Comparison of ENCODE assay signal across 9 mouse cellular contexts in the genomic region with DNA sequence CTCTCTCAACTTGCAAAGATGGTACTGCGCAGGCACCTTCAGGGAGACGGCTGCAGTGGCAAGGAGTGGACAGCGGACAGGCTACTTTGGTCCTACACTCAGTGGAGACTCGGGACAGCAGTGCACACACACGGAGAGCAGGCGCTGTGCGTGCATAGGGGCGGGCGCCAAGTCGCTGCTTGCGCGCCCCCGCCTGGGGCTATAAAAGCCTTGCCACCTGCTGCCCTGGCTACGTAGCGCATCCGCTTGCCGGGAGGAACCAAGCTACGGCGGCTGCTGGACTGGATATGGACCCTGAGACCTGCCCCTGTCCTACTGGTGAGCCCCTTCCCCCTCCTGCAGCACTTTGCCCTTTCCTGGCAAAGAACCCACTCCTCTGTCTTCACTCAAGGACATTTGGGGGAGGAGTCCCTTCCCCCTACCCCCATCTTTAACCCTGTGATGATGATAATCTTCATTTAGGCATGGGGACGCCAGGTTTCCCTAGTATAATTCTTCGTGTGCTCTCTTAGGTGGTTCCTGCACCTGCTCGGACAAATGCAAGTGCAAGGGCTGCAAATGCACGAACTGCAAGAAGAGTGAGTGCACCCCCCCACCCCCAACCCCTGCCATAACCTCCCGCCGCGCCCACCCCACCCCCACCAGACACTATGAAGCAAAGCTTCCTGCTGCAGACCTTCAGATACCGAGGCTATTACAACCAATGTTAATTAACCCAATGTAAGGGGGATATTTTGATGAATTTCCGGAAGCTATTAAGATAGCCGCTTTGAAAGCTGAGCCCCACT. TPM values are rescaled to one million over a fixed set of nuclear protein-coding genes. Genes with fewer than 3 reads are reported as not detected.
DNase-seq lines count a peak whose midpoint lies in the region; ATAC-seq and TF ChIP-seq lines count a peak whose summit lies in the region.
"Had no signal": no experiment of that assay in that cellular context is flagged by ENCODE, and none has a peak within 500 bp of the region (broad histone marks: within the 10 kb centered on the region; RNA-seq: fewer than 3 reads in every experiment).

A gene (plus strand): TSS at position 95 of the 788 bp plus-strand sequence.

- H3K27ac ChIP-seq in thymus, adult 2 months (ENCODE audit: control insufficient read depth, insufficient read depth, low read length), result no peak within 1 kb of the TSS
- no peak within 1 kb of the TSS for H3K27ac ChIP-seq in embryonic facial prominence, embryonic 12.5 days
- H3K27ac ChIP-seq in heart, embryonic 10.5 days, result peak within 1 kb of the TSS; percentile 1; the same call in 1 of the 2 replicates
- H3K27ac ChIP-seq in kidney, postnatal 0 days, result no peak within 1 kb of the TSS

- H3K4me1 ChIP-seq in thymus, adult 2 months (replicated peaks; ENCODE audit: control insufficient read depth, insufficient read depth, low read length), result peaks cover 3% of the 10 kb centered on the region; the same call in 1 of the 2 replicates
- peaks cover 14% of the 10 kb centered on the region for H3K4me1 ChIP-seq in embryonic facial prominence, embryonic 12.5 days
- peaks cover 35% of the 10 kb centered on the region for H3K4me1 ChIP-seq in heart, embryonic 10.5 days
- peaks cover 6% of the 10 kb centered on the region; the same call in 1 of the 2 replicates for H3K4me1 ChIP-seq in kidney, postnatal 0 days (replicated peaks; ENCODE audit: insufficient read depth, low read length)

- no peaks in the 10 kb centered on the region for H3K36me3 ChIP-seq in thymus, adult 2 months (ENCODE audit: control insufficient read depth, insufficient read depth, low read length)
- H3K36me3 ChIP-seq in embryonic facial prominence, embryonic 12.5 days, result no peaks in the 10 kb centered on the region
- H3K36me3 ChIP-seq in heart, embryonic 10.5 days, result no peaks in the 10 kb centered on the region
- no peaks in the 10 kb centered on the region for H3K36me3 ChIP-seq in kidney, postnatal 0 days (ENCODE audit: insufficient read depth, low read length)

- no peak for TF ChIP-seq CTCF in thymus, adult 2 months (IDR thresholded peaks at IDR 0.05; ENCODE audit: borderline replicate concordance, control insufficient read depth, extremely low read depth, insufficient read depth, low read length, poor library complexity)
- TF ChIP-seq CTCF in kidney, postnatal 0 days (IDR thresholded peaks at IDR 0.05; ENCODE audit: low read depth), result peak; percentile 38

- H3K9ac ChIP-seq in embryonic facial prominence, embryonic 12.5 days, result peak within 1 kb of the TSS; percentile 15; the same call in 1 of the 2 replicates
- no peak within 1 kb of the TSS for H3K9ac ChIP-seq in kidney, postnatal 0 days (ENCODE audit: low read depth, low read length)

- ATAC-seq in embryonic facial prominence, embryonic 12.5 days (ENCODE audit: insufficient number of reproducible peaks, insufficient read depth, low FRiP score, low TSS enrichment), result 0 out of 2 replicates have a peak, but pooled peaks have one; percentile 50
- ATAC-seq in kidney, postnatal 0 days (replicated peaks; ENCODE audit: low FRiP score, low read depth), result peak; percentile 81

- WGBS in thymus, adult 2 months, result 5% methylated on average over 29 of the region's 29 CpGs
- 2% methylated on average over 29 of the region's 29 CpGs for WGBS in embryonic facial prominence, embryonic 12.5 days
- 3% methylated on average over 29 of the region's 29 CpGs for WGBS in heart, embryonic 10.5 days
- 2% methylated on average over 29 of the region's 29 CpGs for WGBS in kidney, postnatal 0 days

- H3K4me2 ChIP-seq in embryonic facial prominence, embryonic 12.5 days (replicated peaks), result peak within 1 kb of the TSS; percentile 57
- H3K4me2 ChIP-seq in kidney, postnatal 0 days (ENCODE audit: low read length), result peak within 1 kb of the TSS; percentile 53

- peaks cover 3% of the 10 kb centered on the region; the same call in 1 of the 2 replicates for H3K27me3 ChIP-seq in thymus, adult 2 months (ENCODE audit: control insufficient read depth, insufficient read depth, low read length)
- H3K27me3 ChIP-seq in embryonic facial prominence, embryonic 12.5 days, result peaks cover 34% of the 10 kb centered on the region
- peaks cover 35% of the 10 kb centered on the region for H3K27me3 ChIP-seq in heart, embryonic 10.5 days (ENCODE audit: insufficient read depth, poor library complexity, severe bottlenecking)
- no peaks in the 10 kb centered on the region for H3K27me3 ChIP-seq in kidney, postnatal 0 days (ENCODE audit: insufficient read depth, low read length)

- H3K9me3 ChIP-seq in embryonic facial prominence, embryonic 12.5 days, result no peaks in the 10 kb centered on the region
- H3K9me3 ChIP-seq in heart, embryonic 10.5 days, result no peaks in the 10 kb centered on the region
- H3K9me3 ChIP-seq in kidney, postnatal 0 days (replicated peaks; ENCODE audit: low read length), result no peaks in the 10 kb centered on the region

- no peak for TF ChIP-seq POLR2A in thymus, adult 2 months (IDR thresholded peaks at IDR 0.05; ENCODE audit: control insufficient read depth, extremely low read depth, insufficient read depth, low read length, poor library complexity)

- DNase-seq in thymus, adult 2 months, result peak; percentile 12
- DNase-seq in thymus, adult 18-20 months, result no peak
- DNase-seq in heart, embryonic 10.5 days (ENCODE audit: low spot score), result no peak
- peak; percentile 68 for DNase-seq in kidney, postnatal 0 days (ENCODE audit: low spot score)
- peak; percentile 65 for DNase-seq in liver
- DNase-seq in ovary, adult 18-20 months (ENCODE audit: low spot score), result peak; percentile 63
- DNase-seq in spleen, postnatal 14 days (ENCODE audit: low spot score in 2 of 2), result no peak

- H3K4me3 ChIP-seq in thymus, adult 2 months (ENCODE audit: control insufficient read depth, insufficient read depth, low read length), result no peak within 1 kb of the TSS
- H3K4me3 ChIP-seq in embryonic facial prominence, embryonic 12.5 days, result peak within 1 kb of the TSS; percentile 27
- peak within 1 kb of the TSS; percentile 49 for H3K4me3 ChIP-seq in heart, embryonic 10.5 days
- H3K4me3 ChIP-seq in kidney, postnatal 0 days (replicated peaks; ENCODE audit: low read depth, low read length), result peak within 1 kb of the TSS; percentile 7; the same call in 1 of the 2 replicates

RNA-seq across cellular contexts. Expression of the gene that starts here (rescaled TPM):
- polyA plus RNA-seq in thymus, adult 2 months (2012; rRNA removed), result 0.96 and 1.9 TPM in 2 replicates
- 4.7 and 5.7 TPM in 2 replicates for polyA plus RNA-seq in embryonic facial prominence, embryonic 12.5 days (2016; fragmentation: Nextera tagmentation; extraction: Ambion mirVana)
- polyA plus RNA-seq in heart, embryonic 10.5 days (2016; fragmentation: Nextera tagmentation; extraction: Ambion mirVana), result 10.6 and 15.7 TPM in 2 replicates
- 2.2 and 2.7 TPM in 2 replicates for polyA plus RNA-seq in kidney, postnatal 0 days (2015; fragmentation: Nextera tagmentation; extraction: Ambion mirVana)
- polyA plus RNA-seq: spleen, adult 2 months had no signal

Comparison
In these comparisons a context has a peak if more than half of its experiments do, and no peak if none do; other contexts are left out.
1. DNase-seq: peak in thymus, adult 2 months (single experiment), kidney, postnatal 0 days (single experiment), liver (single experiment) and ovary, adult 18-20 months (single experiment); none in thymus, adult 18-20 months (0 of 2), heart, embryonic 10.5 days (single experiment) and spleen, postnatal 14 days (0 of 2).